Mouse (Mus musculus): ENCODE results near the gene Ccp110. TPM values are rescaled to one million over a fixed set of nuclear protein-coding genes. Genes with fewer than 3 reads are reported as not detected.

The Ccp110 gene
- total and polyA plus RNA-seq, 3 experiments = 10.4 to 12.3 TPM; not detected in 1

DNA sequence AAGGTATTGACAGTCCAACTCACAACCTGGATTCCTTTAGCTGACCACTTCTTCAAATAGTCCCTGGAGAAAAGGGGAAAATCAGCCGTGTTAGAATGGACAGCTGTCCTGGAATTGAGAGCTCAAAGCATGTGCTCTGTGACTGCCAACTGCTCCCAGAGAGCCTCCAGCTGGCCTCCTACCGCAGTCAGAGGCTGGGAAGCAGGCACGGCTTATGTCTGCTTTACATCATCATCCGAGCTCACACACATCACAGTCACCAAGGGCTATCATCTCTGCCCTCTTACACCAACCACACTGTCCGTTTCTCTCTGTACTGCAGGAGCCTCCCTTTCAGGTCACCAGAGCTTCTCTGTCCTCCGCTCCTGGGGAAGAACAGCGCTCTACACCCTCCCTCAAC, 23.3 kb upstream of the Ccp110 start:
- no peaks in the 10 kb centered on the region; a peak in 1 of 4 replicates for H3K36me3 ChIP-seq (ENCODE audit: control insufficient read depth in 1 of 2, insufficient read depth in 2 of 2, low read length in 2 of 2)
- H3K9me3 ChIP-seq (replicated peaks; ENCODE audit: insufficient read depth, low read length) = no peaks in the 10 kb centered on the region
- no peak overlapping the region for H3K9ac ChIP-seq (ENCODE audit: control insufficient read depth, low read depth, low read length, poor library complexity, severe bottlenecking)
- no peaks in the 10 kb centered on the region for H3K79me2 ChIP-seq (ENCODE audit: control insufficient read depth, insufficient read depth, low read length, poor library complexity)
- no peaks in the 10 kb centered on the region for H3K4me1 ChIP-seq (ENCODE audit: control insufficient read depth in 1 of 2, insufficient read depth in 2 of 2, low read length in 2 of 2)
- H3K27me3 ChIP-seq (ENCODE audit: control insufficient read depth in 1 of 2, insufficient read depth in 2 of 2, low read length in 2 of 2) = no peaks in the 10 kb centered on the region
- no peak for TF ChIP-seq ETS1 (IDR thresholded peaks at IDR 0.05; ENCODE audit: low read depth, low read length)
- no peak for TF ChIP-seq HCFC1 (IDR thresholded peaks at IDR 0.05; ENCODE audit: low read depth, low read length)
- TF ChIP-seq ELF1 (IDR thresholded peaks at IDR 0.05; ENCODE audit: low read depth, low read length) = no peak
- no peak for TF ChIP-seq RCOR1 (IDR thresholded peaks at IDR 0.05; ENCODE audit: low read depth, low read length)
- TF ChIP-seq MYC (IDR thresholded peaks at IDR 0.05; ENCODE audit: low read depth, low read length) = no peak
- TF ChIP-seq NELFE (IDR thresholded peaks at IDR 0.05; ENCODE audit: low read depth, low read length) = no peak
- TF ChIP-seq SIN3A (IDR thresholded peaks at IDR 0.05; ENCODE audit: low read length) = no peak
- TF ChIP-seq MEF2A (IDR thresholded peaks at IDR 0.05; ENCODE audit: extremely low read depth, insufficient replicate concordance, low read depth, low read length, poor library complexity, severe bottlenecking) = no peak
- no peak for TF ChIP-seq SMC3 (IDR thresholded peaks at IDR 0.05; ENCODE audit: low read depth, low read length)
- TF ChIP-seq TAL1 (IDR thresholded peaks at IDR 0.05; ENCODE audit: low read length) = no peak
- TF ChIP-seq CHD1 (IDR thresholded peaks at IDR 0.05; ENCODE audit: low read depth, low read length) = no peak
- no peak for TF ChIP-seq EP300 (IDR thresholded peaks at IDR 0.05; ENCODE audit: low read depth in 1 of 2, low read length in 2 of 2)
- TF ChIP-seq MAX (IDR thresholded peaks at IDR 0.05; ENCODE audit: low read length) = no peak
- no peak for TF ChIP-seq USF1 (IDR thresholded peaks at IDR 0.05; ENCODE audit: low read depth, low read length)
- no peak overlapping the region for H3K4me3 ChIP-seq (ENCODE audit: control insufficient read depth in 1 of 2, insufficient read depth in 1 of 2, low read depth in 2 of 2, low read length in 2 of 2)
- no peak for DNase-seq (ENCODE audit: low read depth, low spot score)
- H3K27ac ChIP-seq (ENCODE audit: control insufficient read depth, low read depth, low read length) = no peak overlapping the region

DNA sequence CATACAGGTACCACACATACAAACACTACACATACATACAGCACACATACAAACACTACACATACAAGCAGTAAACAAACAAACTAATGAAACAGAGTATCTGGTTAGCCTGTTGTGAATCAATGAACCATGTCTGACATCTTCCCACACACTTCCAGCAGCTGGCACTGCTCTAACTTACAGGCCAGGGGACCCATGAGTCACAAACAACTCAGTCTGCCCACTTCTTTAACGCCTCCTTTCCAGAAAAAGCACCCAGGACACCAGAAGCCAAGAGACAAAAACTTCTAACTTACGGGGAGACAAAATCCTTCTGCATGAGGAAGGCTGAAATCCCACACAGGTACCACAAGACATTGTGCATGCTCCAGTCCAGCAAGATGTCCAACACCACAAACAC, 21.1 kb upstream of the Ccp110 start:
- no peaks in the 10 kb centered on the region for H3K4me1 ChIP-seq (ENCODE audit: control insufficient read depth in 1 of 2, insufficient read depth in 2 of 2, low read length in 2 of 2)
- H3K9me3 ChIP-seq (replicated peaks; ENCODE audit: insufficient read depth, low read length) = no peaks in the 10 kb centered on the region
- peaks cover 0 to 2% of the 10 kb centered on the region in 2 experiments; a peak in 2 of 4 replicates for H3K36me3 ChIP-seq (ENCODE audit: control insufficient read depth in 1 of 2, insufficient read depth in 2 of 2, low read length in 2 of 2)
- no peaks in the 10 kb centered on the region for H3K79me2 ChIP-seq (ENCODE audit: control insufficient read depth, insufficient read depth, low read length, poor library complexity)
- no peak overlapping the region for H3K27ac ChIP-seq (ENCODE audit: control insufficient read depth, low read depth, low read length)
- no peak for TF ChIP-seq GATA1 (IDR thresholded peaks at IDR 0.05; ENCODE audit: low read depth, low read length)
- TF ChIP-seq MXI1 (IDR thresholded peaks at IDR 0.05; ENCODE audit: low read depth, low read length) = no peak
- TF ChIP-seq TAL1 (IDR thresholded peaks at IDR 0.05; ENCODE audit: low read length) = no peak
- TF ChIP-seq MYB (IDR thresholded peaks at IDR 0.05; ENCODE audit: low read depth, low read length) = no peak
- no peak for TF ChIP-seq NRF1 (IDR thresholded peaks at IDR 0.05; ENCODE audit: insufficient read depth, low read depth, low read length, poor library complexity, severe bottlenecking)
- no peak for TF ChIP-seq UBTF (IDR thresholded peaks at IDR 0.05; ENCODE audit: borderline replicate concordance, insufficient read depth, low read depth, low read length)
- no peak for TF ChIP-seq USF2 (IDR thresholded peaks at IDR 0.05; ENCODE audit: borderline replicate concordance in 1 of 2, insufficient read depth in 1 of 2, low read depth in 1 of 2, low read length in 2 of 2)
- no peak for DNase-seq (ENCODE audit: low read depth, low spot score)
- no peak overlapping the region for H3K4me3 ChIP-seq (ENCODE audit: control insufficient read depth in 1 of 2, insufficient read depth in 1 of 2, low read depth in 2 of 2, low read length in 2 of 2)
- no peaks in the 10 kb centered on the region for H3K27me3 ChIP-seq (ENCODE audit: control insufficient read depth in 1 of 2, insufficient read depth in 2 of 2, low read length in 2 of 2)
- no peak overlapping the region for H3K9ac ChIP-seq (ENCODE audit: control insufficient read depth, low read depth, low read length, poor library complexity, severe bottlenecking)

Data from MEL (cell line).